16 mouse cellular contexts compared by ENCODE assay signal in genomic region chr3:135604626-135605417, GRCm38 (mm10).
A peak's percentile ranks its signal among the peaks of the same experiment; 100 is the strongest.
DNase-seq lines count a peak whose midpoint lies in the region; ATAC-seq and TF ChIP-seq lines count a peak whose summit lies in the region.
"Had no signal": no experiment of that assay in that cellular context is flagged by ENCODE, and none has a peak within 500 bp of the region (broad histone marks: within the 10 kb centered on the region; RNA-seq: fewer than 3 reads in every experiment).

No protein-coding gene starts in this region.

- H3K27ac ChIP-seq in lung, embryonic 14.5 days (ENCODE audit: low read depth): peak overlapping the region; percentile 76
- H3K27ac ChIP-seq in intestine, postnatal 0 days (ENCODE audit: low read depth, low read length): no peak overlapping the region
- H3K27ac ChIP-seq in stomach, postnatal 0 days (replicated peaks): peak overlapping the region; percentile 63
- H3K27ac ChIP-seq in kidney, embryonic 16.5 days (ENCODE audit: low read length): no peak overlapping the region
- no peak overlapping the region for H3K27ac ChIP-seq in layer of hippocampus, adult 2 months
- H3K27ac ChIP-seq: kidney, postnatal 0 days; midbrain, embryonic 12.5 days; neural tube, embryonic 12.5 days had no signal

- H3K9ac ChIP-seq in lung, embryonic 14.5 days: no peak overlapping the region
- no peak overlapping the region for H3K9ac ChIP-seq in intestine, postnatal 0 days (ENCODE audit: low read depth, low read length)
- H3K9ac ChIP-seq in stomach, postnatal 0 days (ENCODE audit: low read length): no peak overlapping the region
- H3K9ac ChIP-seq in kidney, embryonic 16.5 days (replicated peaks; ENCODE audit: low read length): no peak overlapping the region
- H3K9ac ChIP-seq: midbrain, embryonic 12.5 days; neural tube, embryonic 12.5 days had no signal

- DNase-seq in lung, embryonic 14.5 days: peak; percentile 51
- DNase-seq in lung, adult 2 months: no peak
- no peak for DNase-seq in G1E (ENCODE audit: low spot score)
- no peak for DNase-seq in stomach, postnatal 0 days (ENCODE audit: low spot score)
- DNase-seq in adrenal gland, adult (ENCODE audit: inconsistent age in 2 of 2, low spot score in 1 of 2): no peak
- DNase-seq in layer of hippocampus, adult 2 months (ENCODE audit: low spot score in 2 of 2): no peak
- DNase-seq: cerebellum, postnatal 10 days; gastrocnemius, postnatal 25 days; layer of hippocampus, postnatal 36 days; retina, postnatal 1 day had no signal

- peaks cover 6% of the 10 kb centered on the region; the same call in 1 of the 2 replicates for H3K4me1 ChIP-seq in lung, embryonic 14.5 days (ENCODE audit: insufficient read depth)
- H3K4me1 ChIP-seq in lung, adult 2 months (ENCODE audit: control insufficient read depth, insufficient read depth, low read length): peaks cover 13% of the 10 kb centered on the region
- H3K4me1 ChIP-seq in G1E (ENCODE audit: insufficient read depth, low read depth, low read length): peaks cover 35% of the 10 kb centered on the region
- H3K4me1 ChIP-seq in intestine, postnatal 0 days (replicated peaks; ENCODE audit: control insufficient read depth, insufficient read depth, low read length): no peaks in the 10 kb centered on the region
- no peaks in the 10 kb centered on the region; the same call in 1 of the 2 replicates for H3K4me1 ChIP-seq in stomach, postnatal 0 days (replicated peaks; ENCODE audit: control insufficient read depth, insufficient read depth)
- no peaks in the 10 kb centered on the region for H3K4me1 ChIP-seq in kidney, embryonic 16.5 days (ENCODE audit: insufficient read depth, low read length)
- H3K4me1 ChIP-seq: midbrain, embryonic 12.5 days; neural tube, embryonic 12.5 days had no signal

- H3K4me2 ChIP-seq in lung, embryonic 14.5 days: no peak overlapping the region
- no peak overlapping the region for H3K4me2 ChIP-seq in intestine, postnatal 0 days (replicated peaks; ENCODE audit: low read depth)
- no peak overlapping the region for H3K4me2 ChIP-seq in stomach, postnatal 0 days (replicated peaks; ENCODE audit: low read depth)
- no peak overlapping the region for H3K4me2 ChIP-seq in kidney, embryonic 16.5 days (replicated peaks; ENCODE audit: low read depth, low read length)
- H3K4me2 ChIP-seq: midbrain, embryonic 12.5 days; neural tube, embryonic 12.5 days had no signal

- 65% methylated on average over 10 of the region's 10 CpGs for WGBS in lung, embryonic 14.5 days
- WGBS in lung, adult 2 months: 58% methylated on average over 10 of the region's 10 CpGs
- 67% methylated on average over 10 of the region's 10 CpGs for WGBS in intestine, postnatal 0 days
- 72% methylated on average over 10 of the region's 10 CpGs for WGBS in stomach, postnatal 0 days
- WGBS in kidney, embryonic 16.5 days: 84% methylated on average over 10 of the region's 10 CpGs

- H3K9me3 ChIP-seq in lung, embryonic 14.5 days (ENCODE audit: low read depth, low read length): no peaks in the 10 kb centered on the region
- no peaks in the 10 kb centered on the region for H3K9me3 ChIP-seq in G1E (replicated peaks)
- H3K9me3 ChIP-seq in intestine, postnatal 0 days (ENCODE audit: control insufficient read depth): no peaks in the 10 kb centered on the region
- no peaks in the 10 kb centered on the region for H3K9me3 ChIP-seq in stomach, postnatal 0 days (ENCODE audit: control insufficient read depth, low read length)
- H3K9me3 ChIP-seq in kidney, embryonic 16.5 days (ENCODE audit: low read length): no peaks in the 10 kb centered on the region
- H3K9me3 ChIP-seq: midbrain, embryonic 12.5 days; neural tube, embryonic 12.5 days had no signal

- no peak for TF ChIP-seq CTCF in lung, embryonic 14.5 days (IDR thresholded peaks at IDR 0.05; ENCODE audit: low read depth)
- TF ChIP-seq CTCF in lung, adult 2 months (IDR thresholded peaks at IDR 0.05; ENCODE audit: insufficient read depth, low read length): no peak
- TF ChIP-seq CTCF in G1E (IDR thresholded peaks at IDR 0.05; ENCODE audit: low read depth, low read length): no peak
- TF ChIP-seq CTCF in intestine, postnatal 0 days (IDR thresholded peaks at IDR 0.05; ENCODE audit: low read depth): no peak
- TF ChIP-seq CTCF in stomach, postnatal 0 days (IDR thresholded peaks at IDR 0.05; ENCODE audit: low read depth): no peak
- TF ChIP-seq CTCF in layer of hippocampus, adult 2 months (conservative IDR thresholded peaks at IDR 0.05): no peak

- no peak overlapping the region for H3K4me3 ChIP-seq in lung, embryonic 14.5 days (ENCODE audit: low read depth, low read length)
- H3K4me3 ChIP-seq in lung, adult 2 months (replicated peaks; ENCODE audit: extremely low read depth, low read depth, low read length): no peak overlapping the region
- no peak overlapping the region; the same call in 1 of the 2 replicates for H3K4me3 ChIP-seq in G1E (ENCODE audit: low read depth, low read length)
- no peak overlapping the region for H3K4me3 ChIP-seq in intestine, postnatal 0 days (ENCODE audit: low read depth, low read length)
- H3K4me3 ChIP-seq in stomach, postnatal 0 days (ENCODE audit: low read depth, low read length): no peak overlapping the region
- no peak overlapping the region for H3K4me3 ChIP-seq in kidney, embryonic 16.5 days (ENCODE audit: low read length)
- H3K4me3 ChIP-seq in layer of hippocampus, adult 2 months: no peak overlapping the region
- H3K4me3 ChIP-seq: midbrain, embryonic 12.5 days; neural tube, embryonic 12.5 days had no signal

- peak; percentile 31 for TF ChIP-seq EP300 in stomach, postnatal 0 days (optimal IDR thresholded peaks at IDR 0.05)

- peaks cover 60% of the 10 kb centered on the region for H3K36me3 ChIP-seq in lung, embryonic 14.5 days (ENCODE audit: insufficient read depth)
- peaks cover 38% of the 10 kb centered on the region for H3K36me3 ChIP-seq in G1E (replicated peaks)
- peaks cover 70% of the 10 kb centered on the region for H3K36me3 ChIP-seq in intestine, postnatal 0 days (ENCODE audit: control insufficient read depth, insufficient read depth)
- peaks cover 34% of the 10 kb centered on the region for H3K36me3 ChIP-seq in stomach, postnatal 0 days (ENCODE audit: control insufficient read depth, insufficient read depth, low read length)
- peaks cover 48% of the 10 kb centered on the region for H3K36me3 ChIP-seq in kidney, embryonic 16.5 days (ENCODE audit: insufficient read depth, low read length)

- no peaks in the 10 kb centered on the region for H3K27me3 ChIP-seq in lung, embryonic 14.5 days (ENCODE audit: insufficient read depth, low read length)
- no peaks in the 10 kb centered on the region; the same call in 1 of the 2 replicates for H3K27me3 ChIP-seq in G1E (ENCODE audit: insufficient read depth, low read length)
- H3K27me3 ChIP-seq in intestine, postnatal 0 days (replicated peaks; ENCODE audit: control insufficient read depth, insufficient read depth, low read length): no peaks in the 10 kb centered on the region
- no peaks in the 10 kb centered on the region for H3K27me3 ChIP-seq in stomach, postnatal 0 days (ENCODE audit: control insufficient read depth, insufficient read depth, low read length)
- no peaks in the 10 kb centered on the region for H3K27me3 ChIP-seq in kidney, embryonic 16.5 days (ENCODE audit: insufficient read depth, low read length)
- H3K27me3 ChIP-seq: midbrain, embryonic 12.5 days; neural tube, embryonic 12.5 days had no signal

- peak; percentile 52 for ATAC-seq in lung, embryonic 14.5 days (ENCODE audit: insufficient read depth)
- peak; percentile 34; the same call in 1 of the 2 replicates for ATAC-seq in G1E (ENCODE audit: extremely low read depth, insufficient number of reproducible peaks, low FRiP score, poor library complexity, severe bottlenecking)
- peak; percentile 33; the same call in 1 of the 2 replicates for ATAC-seq in intestine, postnatal 0 days
- peak; percentile 41; the same call in 1 of the 2 replicates for ATAC-seq in stomach, postnatal 0 days (ENCODE audit: low FRiP score, low TSS enrichment)
- no peak for ATAC-seq in kidney, embryonic 16.5 days (ENCODE audit: low FRiP score, low TSS enrichment)
- ATAC-seq: forebrain, embryonic 16.5 days had no signal

- no peak for TF ChIP-seq POLR2A in lung, adult 2 months (IDR thresholded peaks at IDR 0.05; ENCODE audit: borderline replicate concordance, extremely low read depth, low read depth, low read length)

Comparison
In these comparisons a context has a peak if more than half of its experiments do, and no peak if none do; other contexts are left out.
1. H3K27ac ChIP-seq: peak in lung, embryonic 14.5 days (single experiment) and stomach, postnatal 0 days (single experiment); none in intestine, postnatal 0 days (single experiment), kidney, embryonic 16.5 days (single experiment) and layer of hippocampus, adult 2 months (single experiment).